Mouse (Mus musculus) T-helper 17 cell (primary cell): Measurements from ENCODE around the gene Olfr1242.

ENCODE experiments used
- in situ Hi-C, 2 experiments: fragments of 300-600 bp; cut with MboI, MseI; formaldehyde crosslinking; loops; 1 replicate in 1 of 2; 2 replicates in 1 of 2; pipeline ENCODE4 v1.15.1; 2025; ENCODE audit warnings: high pct_unique_total_duplicates in 2 of 2

Gene Olfr1242

GRCm38 (mm10) chr2:89498235-89498634 lies at the start of gene Olfr1242:
Gene Olfr1242 (minus strand): TSS chr2:89498335.
- in situ Hi-C loops, result no loop called here

GRCm38 (mm10) chr2:89544516-89544915 lies 46.4 kb upstream of the Olfr1242 start:
- in situ Hi-C loops, result no loop called here

- in situ Hi-C loops, result no loop called here
Observed at GRCm38 (mm10) chr2:89539923-89540322, 41.8 kb upstream of the Olfr1242 start.

GRCm38 (mm10) chr2:89531387-89531786 lies 33.3 kb upstream of the Olfr1242 start, which contains the start of gene Olfr1243:
Gene Olfr1243 (minus strand): TSS chr2:89531487.
- in situ Hi-C loops, result no loop called here

- in situ Hi-C loops, result no loop called here
Observed at GRCm38 (mm10) chr2:89487026-89487425, 11.1 kb downstream of the Olfr1242 start, which contains the start of gene Olfr1241. Gene Olfr1241 (minus strand): TSS chr2:89487126.

- in situ Hi-C loops, result no loop called here
Observed at GRCm38 (mm10) chr2:89442900-89443299, 55.2 kb downstream of the Olfr1242 start, which contains the start of gene Olfr1240. Gene Olfr1240 (minus strand): TSS chr2:89443000.
